Mouse (Mus musculus): ENCODE measurements at regions not wholly inside any gene's neighbourhood (a gene's known extent, or its start where the extent isn't known, plus 50 kb on each side); places are given as distances from the start of the nearest gene placed in this dataset.

- Histone ChIP-seq H3K27ac (ENCODE audit: low read depth) (no peak overlapping the region), H3K4me2 (no peak overlapping the region), H3K9ac (no peak overlapping the region), H3K27me3 (ENCODE audit: insufficient read depth, low read length) (no peaks in the 10 kb centered on the region), H3K36me3 (ENCODE audit: insufficient read depth) (no peaks in the 10 kb centered on the region), H3K4me1 (ENCODE audit: insufficient read depth) (no peaks in the 10 kb centered on the region), H3K9me3 (ENCODE audit: low read depth, low read length) (no peaks in the 10 kb centered on the region), H3K4me3 (ENCODE audit: low read depth, low read length) (no peak overlapping the region)
- WGBS, result 76% methylated on average over 10 of the region's 10 CpGs
- no peak for TF ChIP-seq CTCF (IDR thresholded peaks at IDR 0.05; ENCODE audit: low read depth)
- DNase-seq (no peak), ATAC-seq (ENCODE audit: insufficient read depth) (no peak)
These were observed 101.2 kb upstream of the Chrm2 start for GRCm38 (mm10) chr6:36286664-36287063.

GRCm38 (mm10) chr6:36313586-36313985, 74.3 kb upstream of the Chrm2 start:
- no peaks in the 10 kb centered on the region for H3K9me3 ChIP-seq (ENCODE audit: low read depth, low read length)
- H3K4me3 ChIP-seq (ENCODE audit: low read depth, low read length), result no peak overlapping the region
- DNase-seq (no peak), ATAC-seq (ENCODE audit: insufficient read depth) (no peak)
- H3K9ac ChIP-seq, result no peak overlapping the region
- no peak for TF ChIP-seq CTCF (IDR thresholded peaks at IDR 0.05; ENCODE audit: low read depth)
- no peaks in the 10 kb centered on the region for H3K4me1 ChIP-seq (ENCODE audit: insufficient read depth)
- no peak overlapping the region for H3K4me2 ChIP-seq
- H3K36me3 ChIP-seq (ENCODE audit: insufficient read depth), result no peaks in the 10 kb centered on the region
- no peak overlapping the region for H3K27ac ChIP-seq (ENCODE audit: low read depth)
- H3K27me3 ChIP-seq (ENCODE audit: insufficient read depth, low read length), result no peaks in the 10 kb centered on the region
- WGBS, result 62% methylated on average over 1 of the region's 1 CpGs

Measured in lung, embryonic 14.5 days (tissue).